Mouse (Mus musculus) MEL (cell line): Measurements from ENCODE around the gene BC029722.

Experiments used
- CHD1 ChIP-seq: IDR thresholded peaks from 2 replicates; pipeline ENCODE4 v1.6.1; 2012; ENCODE audit warnings: low read depth, mild to moderate bottlenecking, inconsistent platforms, low read length, improper control_type of control experiment
- CHD2 ChIP-seq: IDR thresholded peaks from 2 replicates; pipeline ENCODE4 v1.6.1; 2011; ENCODE audit warnings: low read length, improper control_type of control experiment
- CTCF ChIP-seq, 3 experiments: IDR thresholded peaks in 2 of 3; conservative IDR thresholded peaks in 1 of 3; 2 replicates each; pipeline ENCODE4 v1.5.1; 2011 to 2012; ENCODE audit warnings: low read length in 3 of 3, low read depth in 2 of 3, mild to moderate bottlenecking in 2 of 3, improper control_type of control experiment in 1 of 3, inconsistent platforms in 1 of 3, mixed read lengths in 1 of 3, moderate library complexity in 1 of 3; ENCODE audit not compliant: control insufficient read depth in 1 of 3, insufficient read depth in 1 of 3, poor library complexity in 1 of 3, severe bottlenecking in 1 of 3
- ELF1 ChIP-seq: IDR thresholded peaks from 2 replicates; pipeline ENCODE4 v1.6.1; 2014; ENCODE audit warnings: low read depth, mild to moderate bottlenecking, inconsistent platforms, low read length, improper control_type of control experiment, moderate library complexity
- ETS1 ChIP-seq: IDR thresholded peaks from 2 replicates; pipeline ENCODE4 v1.6.1; 2012; ENCODE audit warnings: low read depth, mild to moderate bottlenecking, inconsistent platforms, low read length, improper control_type of control experiment, moderate library complexity
- KAT2A ChIP-seq: conservative IDR thresholded peaks from 2 replicates; pipeline ENCODE4 v1.6.1; 2012; ENCODE audit warnings: low read depth, low read length, improper control_type of control experiment, inconsistent platforms
- NRF1 ChIP-seq: IDR thresholded peaks from 2 replicates; pipeline ENCODE4 v1.6.1; 2014; ENCODE audit warnings: low read depth, mild to moderate bottlenecking, inconsistent platforms, low read length, improper control_type of control experiment, moderate library complexity; ENCODE audit not compliant: poor library complexity, insufficient read depth, severe bottlenecking
- POLR2A ChIP-seq, 2 experiments: IDR thresholded peaks; 2 replicates each; pipeline ENCODE4 v1.6.1; 2011 to 2012; ENCODE audit warnings: low read length in 2 of 2, mild to moderate bottlenecking in 2 of 2, control low read depth in 1 of 2, improper control_type of control experiment in 1 of 2, low read depth in 1 of 2, moderate library complexity in 1 of 2; ENCODE audit not compliant: control insufficient read depth in 1 of 2, insufficient read depth in 1 of 2, poor library complexity in 1 of 2
- RAD21 ChIP-seq: IDR thresholded peaks from 2 replicates; pipeline ENCODE4 v1.6.1; 2011; ENCODE audit warnings: mild to moderate bottlenecking, low read depth, low read length, improper control_type of control experiment

DNA sequence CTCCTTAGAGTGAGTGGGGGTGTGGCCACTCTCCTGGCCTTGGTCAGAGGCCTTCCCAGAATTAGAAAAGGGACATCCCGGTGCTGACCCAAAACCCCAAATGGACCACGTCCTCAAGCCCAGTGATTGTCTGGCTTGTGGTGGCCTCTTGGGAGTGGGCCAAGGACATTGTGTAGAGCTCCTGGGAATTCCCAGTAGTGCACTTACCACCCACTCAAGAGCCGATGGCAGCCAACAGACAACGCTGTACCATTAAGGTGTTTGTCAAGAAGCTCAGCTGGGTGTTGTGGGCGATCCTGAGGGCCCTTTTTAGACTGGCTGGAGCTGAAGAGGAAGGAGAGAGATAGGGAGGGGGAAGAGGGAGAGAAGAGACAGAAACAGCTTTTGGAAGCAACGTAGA lies 34.7 kb downstream of the BC029722 start:
- TF ChIP-seq CHD2 = no peak
- TF ChIP-seq CHD1 = no peak
- TF ChIP-seq CTCF (IDR thresholded peaks at IDR 0.05 in 2 of 3, conservative IDR thresholded peaks at IDR 0.05 in 1 of 3; ENCODE audit: control insufficient read depth in 1 of 3, insufficient read depth in 1 of 3, low read depth in 2 of 3, low read length in 3 of 3, poor library complexity in 1 of 3, severe bottlenecking in 1 of 3) = no peak
- TF ChIP-seq KAT2A = no peak
- TF ChIP-seq RAD21 = no peak
- TF ChIP-seq NRF1 = no peak
- TF ChIP-seq ETS1 = no peak
- no peak for TF ChIP-seq ELF1
- no peak for TF ChIP-seq POLR2A (IDR thresholded peaks at IDR 0.05; ENCODE audit: control insufficient read depth in 1 of 2, insufficient read depth in 1 of 2, low read depth in 1 of 2, low read length in 2 of 2, poor library complexity in 1 of 2)
